Comparison of ENCODE assay signal across 15 mouse cellular contexts in genomic region chr17:30452363-30452762, GRCm38 (mm10).
"Had no signal": no experiment of that assay in that cellular context is flagged by ENCODE, and none has a peak within 500 bp of the region (broad histone marks: within the 10 kb centered on the region; RNA-seq: fewer than 3 reads in every experiment).

No protein-coding gene starts in this region.

- DNase-seq: lung, adult 2 months; lung, postnatal 14 days; lung, postnatal 36 days; right cerebral cortex, postnatal 14 days; thymus, adult 2 months; thymus, postnatal 25 days; thymus, postnatal 4 days had no signal

- H3K4me1 ChIP-seq: stomach, embryonic 15.5 days had no signal

- H3K27me3 ChIP-seq: lung, embryonic 15.5 days; midbrain, embryonic 13.5 days; midbrain, embryonic 15.5 days; neural tube, embryonic 12.5 days; stomach, embryonic 15.5 days had no signal

- H3K27ac ChIP-seq: lung, embryonic 15.5 days; macrophage; midbrain, embryonic 13.5 days; midbrain, embryonic 15.5 days; neural tube, embryonic 12.5 days; stomach, embryonic 15.5 days; stomach, postnatal 0 days had no signal

- H3K36me3 ChIP-seq: lung, embryonic 15.5 days; midbrain, embryonic 13.5 days; midbrain, embryonic 15.5 days; neural tube, embryonic 12.5 days; stomach, embryonic 15.5 days had no signal

- ATAC-seq: lung, postnatal 0 days; midbrain, embryonic 13.5 days; midbrain, embryonic 15.5 days had no signal

- H3K9me3 ChIP-seq: lung, embryonic 15.5 days; midbrain, embryonic 13.5 days; midbrain, embryonic 15.5 days; neural tube, embryonic 12.5 days; stomach, embryonic 15.5 days had no signal

- H3K4me3 ChIP-seq: lung, embryonic 15.5 days; midbrain, embryonic 13.5 days; midbrain, embryonic 15.5 days; neural tube, embryonic 12.5 days; stomach, embryonic 15.5 days had no signal
